Mouse (Mus musculus) liver, adult 2 months (tissue): ENCODE measurements around the gene Zgpat.

ENCODE experiments used
- CTCF ChIP-seq: fragments of 200-500 bp; IDR thresholded peaks from 2 replicates; pipeline ENCODE4 v1.5.1; 2011; ENCODE audit warnings: low read depth, low read length, control low read depth
- POLR2A ChIP-seq: fragments of 200-500 bp; IDR thresholded peaks from 2 replicates; pipeline ENCODE4 v1.6.1; 2011; ENCODE audit warnings: low read length, control low read depth; ENCODE audit not compliant: insufficient read depth; ENCODE audit errors: extremely low read depth

GRCm38 (mm10) chr2:181380251-181380650 lies 15.5 kb downstream of the Zgpat start:
- TF ChIP-seq POLR2A (no peak), CTCF (no peak)
